Mouse (Mus musculus) cerebellum, adult 9-10 months (tissue): ENCODE measurements around the gene Prr12.
"Not testable (repeated sequence)": the region's sequence is repeated elsewhere in the genome, so short reads cannot be mapped to it uniquely, and the experiment has no call there.

Experiments
- DNase-seq: peaks from one replicate; pipeline ENCODE4 v3.0.0; 2022

Prr12 gene

GRCm38 (mm10) chr7:45048923-45049657, 3.6 kb downstream of the Prr12 start:
- DNase-seq, result no peak

- DNase-seq, result peak; percentile 50
Measured at GRCm38 (mm10) chr7:45048001-45048890, 4.4 kb downstream of the Prr12 start.

- no peak for DNase-seq
Measured at GRCm38 (mm10) chr7:45047491-45047890, 5.2 kb downstream of the Prr12 start.

- no peak for DNase-seq
Measured at GRCm38 (mm10) chr7:45046853-45047350, 5.8 kb downstream of the Prr12 start.

- no peak for DNase-seq
Measured at GRCm38 (mm10) chr7:45045741-45046140, 6.9 kb downstream of the Prr12 start.

- DNase-seq, result no peak
Measured at GRCm38 (mm10) chr7:45043307-45043706, 9.4 kb downstream of the Prr12 start.

- DNase-seq, result no peak
Measured at GRCm38 (mm10) chr7:45040851-45041250, 11.8 kb downstream of the Prr12 start.

GRCm38 (mm10) chr7:45038411-45038810, 14.3 kb downstream of the Prr12 start:
- no peak for DNase-seq

- DNase-seq, result no peak
Measured at GRCm38 (mm10) chr7:45037720-45038361, 14.8 kb downstream of the Prr12 start.

- DNase-seq, result no peak
Measured at GRCm38 (mm10) chr7:45036702-45037101, 16.0 kb downstream of the Prr12 start.

- no peak for DNase-seq
Measured at GRCm38 (mm10) chr7:45035631-45036030, 17.1 kb downstream of the Prr12 start.

- DNase-seq, result no peak
Measured at GRCm38 (mm10) chr7:45033722-45034359, 18.8 kb downstream of the Prr12 start.

- no peak for DNase-seq
Measured at GRCm38 (mm10) chr7:45030857-45031256, 21.8 kb downstream of the Prr12 start.

GRCm38 (mm10) chr7:45029995-45030394, 22.7 kb downstream of the Prr12 start:
- DNase-seq, result no peak

- no peak for DNase-seq
Measured at GRCm38 (mm10) chr7:45028351-45028750, 24.3 kb downstream of the Prr12 start.

GRCm38 (mm10) chr7:45027761-45028160, 24.9 kb downstream of the Prr12 start:
- no peak for DNase-seq

- DNase-seq, result no peak
Measured at GRCm38 (mm10) chr7:45026256-45026655, 26.4 kb downstream of the Prr12 start.

- no peak for DNase-seq
Measured at GRCm38 (mm10) chr7:45025601-45026220, 27.0 kb downstream of the Prr12 start.

- DNase-seq, result no peak
Measured at GRCm38 (mm10) chr7:45024281-45025248, 28.1 kb downstream of the Prr12 start.

- DNase-seq, result not testable (repeated sequence)
Measured at GRCm38 (mm10) chr7:45023711-45024110, 29.0 kb downstream of the Prr12 start.

GRCm38 (mm10) chr7:45020225-45020624, 32.5 kb downstream of the Prr12 start:
- DNase-seq, result no peak
